Mouse (Mus musculus) intestine, embryonic 16.5 days (tissue): ENCODE measurements around the gene Hist1h2bb. TPM values are rescaled to one million over a fixed set of nuclear protein-coding genes. Genes with fewer than 3 reads are reported as not detected.
"Not testable (repeated sequence)": the region's sequence is repeated elsewhere in the genome, so short reads cannot be mapped to it uniquely, and the experiment has no call there.

Experiments used
- ATAC-seq: fragments of 200-750 bp; cut with Nextera tagmentation; 2 replicates; pipeline ENCODE4 v1.8.0; 2017; ENCODE audit warnings: moderate TSS enrichment, moderate library complexity
- H3K27ac ChIP-seq: fragments of 300-500 bp; sonication (generic); 2 replicates; pipeline ENCODE4 v1.5.1; 2014; ENCODE audit warnings: mild to moderate bottlenecking, low read length
- H3K27me3 ChIP-seq: fragments of 300-500 bp; sonication (generic); replicated peaks from 2 replicates; pipeline ENCODE4 v1.6.1; 2014; ENCODE audit warnings: low read length, control low read depth, mixed read lengths; ENCODE audit not compliant: control insufficient read depth, insufficient read depth
- H3K36me3 ChIP-seq: fragments of 300-500 bp; sonication (generic); 2 replicates; pipeline ENCODE4 v1.6.1; 2014; ENCODE audit warnings: low read length, control low read depth; ENCODE audit not compliant: control insufficient read depth, insufficient read depth
- H3K4me1 ChIP-seq: fragments of 300-500 bp; sonication (generic); 2 replicates; pipeline ENCODE4 v1.6.1; 2014; ENCODE audit warnings: low read length, control low read depth, mixed read lengths; ENCODE audit not compliant: control insufficient read depth, insufficient read depth
- H3K4me2 ChIP-seq: fragments of 300-500 bp; sonication (generic); 2 replicates; pipeline ENCODE4 v1.6.1; 2014; ENCODE audit warnings: low read depth, low read length, control low read depth
- H3K4me3 ChIP-seq: fragments of 300-500 bp; sonication (generic); 2 replicates; pipeline ENCODE4 v1.5.1; 2014; ENCODE audit warnings: mild to moderate bottlenecking, low read length
- H3K9ac ChIP-seq: fragments of 300-500 bp; sonication (generic); 2 replicates; pipeline ENCODE4 v1.6.1; 2014; ENCODE audit warnings: low read depth, low read length
- H3K9me3 ChIP-seq: fragments of 300-500 bp; sonication (generic); 2 replicates; pipeline ENCODE4 v1.6.1; 2016; ENCODE audit warnings: low read length, control low read depth; ENCODE audit not compliant: control insufficient read depth
- WGBS: fragments of 180-500 bp; shearing (Covaris S2); extraction: QIAGEN DNeasy Blood & Tissue Kit; methylation state at CpG from one replicate; pipeline ENCODE4 v1.1.7; 2014; 5-methylcytosine and 5-hydroxymethylcytosine counted together
- polyA plus RNA-seq: library from polyadenylated mRNA; unstranded; fragments of >200 nt; fragmentation: Nextera tagmentation; extraction: Ambion mirVana; gene quantifications from 2 replicates; pipeline ENCODE4 v1.2.1, GENCODE M21; 2015

The Hist1h2bb gene
- polyA plus RNA-seq, 1 experiment from 2014 or later, result 2.0 TPM

DNA sequence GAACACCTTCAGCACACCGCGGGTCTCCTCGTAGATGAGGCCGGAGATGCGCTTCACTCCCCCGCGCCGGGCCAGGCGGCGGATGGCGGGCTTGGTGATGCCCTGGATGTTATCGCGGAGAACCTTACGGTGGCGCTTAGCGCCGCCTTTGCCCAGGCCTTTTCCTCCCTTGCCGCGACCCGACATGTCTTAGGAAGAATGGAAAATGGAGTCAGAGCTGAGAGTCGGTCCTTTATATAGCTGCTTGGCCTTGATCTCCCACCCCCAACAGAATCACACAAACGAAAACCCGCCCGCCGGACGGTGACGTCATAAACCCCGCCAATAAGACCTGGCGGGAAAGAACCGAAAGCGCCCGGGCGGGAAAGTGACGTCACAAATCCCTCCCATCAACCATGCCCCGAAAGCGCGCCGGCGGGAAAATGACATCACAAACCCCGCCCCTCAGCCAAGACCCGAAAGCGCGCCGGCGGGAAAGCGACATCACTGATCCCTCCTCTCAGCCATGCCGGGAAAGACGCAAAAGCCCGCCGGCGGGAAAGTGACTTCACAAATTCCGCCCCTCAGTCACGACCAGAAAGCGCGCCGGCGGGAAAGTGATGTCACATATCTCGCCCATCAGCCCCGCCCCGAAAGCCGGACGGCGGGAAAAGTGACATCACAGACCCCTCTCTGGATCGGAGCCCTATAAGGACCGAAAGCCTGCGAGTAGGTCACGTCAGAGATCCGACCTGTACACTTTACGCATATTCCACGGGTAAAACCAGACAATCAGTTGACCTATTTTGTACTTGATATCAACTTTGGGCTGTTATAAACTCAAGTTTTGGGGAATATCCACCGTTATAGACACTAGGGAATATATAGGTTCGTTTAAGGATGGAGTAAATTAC lies 14.7 kb downstream of the Hist1h2bb start, which contains the start of gene Hist1h4a:
TSS of gene Hist1h4a (minus strand) at position 259 of the 893 bp plus-strand sequence.
- ATAC-seq, result peak; percentile 68
- H3K4me2 ChIP-seq, result peak within 1 kb of the TSS; percentile 89
- H3K27me3 ChIP-seq, result no peaks in the 10 kb centered on the region
- peak within 1 kb of the TSS; percentile 50 for H3K4me3 ChIP-seq
- WGBS, result under 1% methylated on average over 64 of the region's 72 CpGs
- H3K27ac ChIP-seq, result peak within 1 kb of the TSS; percentile 93
- H3K36me3 ChIP-seq, result no peaks in the 10 kb centered on the region
- peaks cover 26% of the 10 kb centered on the region for H3K4me1 ChIP-seq
- H3K9me3 ChIP-seq, result no peaks in the 10 kb centered on the region
- peak within 1 kb of the TSS; percentile 69 for H3K9ac ChIP-seq

DNA sequence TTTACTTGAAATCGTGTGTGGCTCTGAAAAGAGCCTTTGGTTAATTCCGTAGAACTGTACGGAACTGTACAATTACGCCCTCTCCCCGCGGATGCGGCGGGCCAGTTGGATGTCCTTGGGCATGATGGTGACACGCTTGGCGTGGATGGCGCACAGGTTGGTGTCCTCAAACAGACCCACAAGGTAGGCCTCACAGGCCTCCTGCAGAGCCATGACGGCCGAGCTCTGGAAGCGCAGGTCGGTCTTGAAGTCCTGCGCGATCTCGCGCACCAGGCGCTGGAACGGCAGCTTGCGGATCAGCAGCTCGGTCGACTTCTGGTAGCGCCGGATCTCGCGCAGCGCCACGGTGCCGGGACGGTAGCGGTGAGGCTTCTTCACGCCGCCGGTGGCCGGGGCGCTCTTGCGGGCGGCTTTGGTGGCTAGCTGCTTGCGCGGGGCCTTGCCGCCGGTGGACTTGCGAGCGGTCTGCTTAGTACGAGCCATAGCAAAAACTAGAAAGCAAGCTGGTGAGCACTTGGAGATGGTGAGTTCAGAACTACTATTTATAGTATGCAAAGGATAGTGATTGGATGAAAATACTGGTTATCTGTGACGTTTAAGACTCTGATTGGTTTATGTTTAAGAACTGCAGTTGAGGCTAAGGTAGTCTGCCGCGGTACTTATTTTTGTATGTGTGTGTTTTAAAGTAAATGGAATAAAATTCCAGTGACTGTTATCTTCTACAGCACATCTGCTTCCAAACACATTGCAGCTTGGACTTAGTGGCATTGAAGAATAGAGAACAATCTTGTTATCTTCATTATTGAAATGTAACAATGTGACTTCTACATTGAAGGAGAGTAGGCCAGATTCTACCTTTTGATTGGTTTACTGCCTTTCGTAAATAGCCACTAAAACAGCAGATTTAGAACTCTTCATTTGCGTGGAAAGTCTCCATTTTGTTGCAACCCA lies 15.6 kb downstream of the Hist1h2bb start, which contains the start of gene Hist1h3a:
TSS of gene Hist1h3a (minus strand) at position 516 of the 951 bp plus-strand sequence.
- H3K9me3 ChIP-seq, H3K36me3 ChIP-seq, H3K27me3 ChIP-seq: not testable (repeated sequence)
- ATAC-seq, result peak; percentile 66
- peak within 1 kb of the TSS; percentile 97 for H3K27ac ChIP-seq
- H3K4me1 ChIP-seq, result peaks cover 26% of the 10 kb centered on the region
- peak within 1 kb of the TSS; percentile 89 for H3K4me2 ChIP-seq
- peak within 1 kb of the TSS; percentile 53 for H3K4me3 ChIP-seq
- WGBS, result under 1% methylated on average over 27 of the region's 52 CpGs
- H3K9ac ChIP-seq, result peak within 1 kb of the TSS; percentile 69

- peak overlapping the region; percentile 60 for H3K9ac ChIP-seq
- no peak for ATAC-seq
- peak overlapping the region; percentile 53 for H3K4me3 ChIP-seq
- H3K4me1 ChIP-seq, result peaks cover 22% of the 10 kb centered on the region
- peak overlapping the region; percentile 89 for H3K4me2 ChIP-seq
- no peaks in the 10 kb centered on the region for H3K9me3 ChIP-seq
- H3K27ac ChIP-seq, result peak overlapping the region; percentile 97
- 1% methylated on average over 10 of the region's 10 CpGs for WGBS
- H3K36me3 ChIP-seq, result no peaks in the 10 kb centered on the region
- no peaks in the 10 kb centered on the region for H3K27me3 ChIP-seq
Observed at GRCm38 (mm10) chr13:23763242-23763585, 16.7 kb downstream of the Hist1h2bb start.

DNA sequence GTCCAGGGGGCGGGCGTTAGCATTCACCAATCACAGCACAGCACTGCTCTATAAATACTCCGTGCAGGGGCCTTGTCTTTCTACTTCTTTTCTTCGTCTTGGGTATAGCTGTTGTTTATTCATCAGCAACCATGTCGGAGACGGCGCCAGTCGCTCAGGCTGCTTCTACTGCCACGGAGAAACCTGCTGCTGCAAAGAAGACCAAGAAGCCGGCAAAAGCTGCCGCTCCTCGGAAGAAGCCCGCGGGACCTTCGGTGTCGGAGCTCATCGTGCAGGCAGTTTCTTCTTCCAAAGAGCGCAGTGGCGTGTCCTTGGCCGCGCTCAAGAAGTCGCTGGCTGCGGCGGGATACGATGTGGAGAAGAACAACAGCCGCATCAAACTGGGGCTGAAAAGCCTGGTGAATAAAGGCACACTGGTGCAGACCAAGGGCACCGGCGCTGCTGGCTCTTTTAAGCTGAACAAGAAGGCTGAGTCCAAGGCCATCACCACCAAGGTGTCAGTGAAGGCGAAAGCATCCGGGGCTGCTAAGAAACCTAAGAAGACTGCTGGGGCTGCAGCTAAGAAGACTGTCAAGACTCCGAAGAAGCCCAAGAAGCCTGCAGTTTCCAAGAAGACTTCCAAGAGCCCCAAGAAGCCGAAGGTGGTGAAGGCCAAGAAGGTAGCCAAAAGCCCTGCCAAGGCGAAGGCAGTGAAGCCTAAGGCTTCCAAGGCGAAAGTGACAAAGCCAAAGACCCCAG lies 17.2 kb downstream of the Hist1h2bb start, which contains the start of gene Hist1h1a:
TSS of gene Hist1h1a (plus strand) at position 81 of the 738 bp plus-strand sequence.
- ATAC-seq, result peak; percentile 69
- H3K27ac ChIP-seq, result peak within 1 kb of the TSS; percentile 97
- WGBS, result 4% methylated on average over 34 of the region's 34 CpGs
- H3K9ac ChIP-seq, result peak within 1 kb of the TSS; percentile 73
- no peaks in the 10 kb centered on the region for H3K9me3 ChIP-seq
- H3K4me2 ChIP-seq, result peak within 1 kb of the TSS; percentile 89
- peak within 1 kb of the TSS; percentile 53 for H3K4me3 ChIP-seq
- H3K4me1 ChIP-seq, result peaks cover 22% of the 10 kb centered on the region
- no peaks in the 10 kb centered on the region for H3K36me3 ChIP-seq
- H3K27me3 ChIP-seq, result no peaks in the 10 kb centered on the region

DNA sequence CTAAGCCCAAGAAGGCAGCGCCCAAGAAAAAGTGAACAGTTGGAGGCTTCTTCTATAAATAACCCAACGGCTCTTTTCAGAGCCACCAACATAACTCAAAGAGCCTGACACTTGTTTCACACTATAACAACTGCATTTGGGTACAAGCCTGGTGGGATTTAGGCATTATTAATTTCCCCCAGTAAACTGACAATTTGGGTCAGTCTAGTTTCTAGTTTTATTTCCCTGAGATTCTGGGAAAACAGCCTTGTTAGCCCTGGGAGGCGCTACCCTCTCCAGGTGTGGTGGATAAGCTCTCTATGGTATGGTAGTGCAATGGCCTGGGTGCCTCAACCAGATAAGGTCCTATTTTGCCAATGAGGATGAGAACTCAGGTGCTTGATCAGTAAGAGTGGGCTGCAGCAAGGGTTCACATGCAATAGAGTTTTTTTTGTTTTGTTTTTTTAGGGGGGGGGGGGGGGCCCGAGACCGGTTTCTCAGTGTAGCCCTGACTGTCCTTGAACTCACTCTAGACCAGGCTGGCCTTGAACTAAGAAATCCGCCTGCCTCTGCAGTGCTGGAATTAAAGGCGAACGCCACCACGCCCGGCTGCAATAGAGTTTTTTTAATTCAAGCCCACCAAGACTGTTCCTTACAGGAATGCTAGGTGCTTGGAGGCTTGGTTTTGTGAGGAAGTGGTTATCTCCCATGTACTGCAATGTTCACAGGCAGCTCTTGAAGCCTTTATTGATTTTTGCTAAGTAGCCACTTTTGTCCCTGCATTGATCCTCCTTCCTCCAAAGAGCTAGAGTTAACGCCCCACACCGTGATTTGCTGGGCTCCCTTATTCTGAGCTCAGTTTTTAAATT lies 18.0 kb downstream of the Hist1h2bb start:
- no peak for ATAC-seq
- Histone ChIP-seq H3K36me3 (no peaks in the 10 kb centered on the region), H3K4me2 (peak overlapping the region; percentile 89), H3K4me3 (peak overlapping the region; percentile 53), H3K9me3 (no peaks in the 10 kb centered on the region), H3K27me3 (no peaks in the 10 kb centered on the region), H3K4me1 (peaks cover 22% of the 10 kb centered on the region), H3K9ac (peak overlapping the region; percentile 73), H3K27ac (peak overlapping the region; percentile 97)
- 37% methylated on average over 12 of the region's 12 CpGs for WGBS

GRCm38 (mm10) chr13:23765172-23765513 lies 18.6 kb downstream of the Hist1h2bb start:
- Histone ChIP-seq H3K9ac (no peak overlapping the region), H3K27ac (no peak overlapping the region), H3K36me3 (no peaks in the 10 kb centered on the region), H3K4me1 (peaks cover 18% of the 10 kb centered on the region), H3K27me3 (no peaks in the 10 kb centered on the region), H3K9me3 (no peaks in the 10 kb centered on the region), H3K4me3 (no peak overlapping the region), H3K4me2 (no peak overlapping the region)
- 75% methylated on average over 1 of the region's 1 CpGs for WGBS
- ATAC-seq, result no peak

- no peak for ATAC-seq
- no peaks in the 10 kb centered on the region for H3K36me3 ChIP-seq
- peaks cover 14% of the 10 kb centered on the region for H3K4me1 ChIP-seq
- H3K27ac ChIP-seq, result no peak overlapping the region
- H3K4me2 ChIP-seq, result no peak overlapping the region
- H3K27me3 ChIP-seq, result no peaks in the 10 kb centered on the region
- H3K4me3 ChIP-seq, result no peak overlapping the region
- no peak overlapping the region for H3K9ac ChIP-seq
- no peaks in the 10 kb centered on the region for H3K9me3 ChIP-seq
Observed at GRCm38 (mm10) chr13:23766772-23767171, 20.2 kb downstream of the Hist1h2bb start.

DNA sequence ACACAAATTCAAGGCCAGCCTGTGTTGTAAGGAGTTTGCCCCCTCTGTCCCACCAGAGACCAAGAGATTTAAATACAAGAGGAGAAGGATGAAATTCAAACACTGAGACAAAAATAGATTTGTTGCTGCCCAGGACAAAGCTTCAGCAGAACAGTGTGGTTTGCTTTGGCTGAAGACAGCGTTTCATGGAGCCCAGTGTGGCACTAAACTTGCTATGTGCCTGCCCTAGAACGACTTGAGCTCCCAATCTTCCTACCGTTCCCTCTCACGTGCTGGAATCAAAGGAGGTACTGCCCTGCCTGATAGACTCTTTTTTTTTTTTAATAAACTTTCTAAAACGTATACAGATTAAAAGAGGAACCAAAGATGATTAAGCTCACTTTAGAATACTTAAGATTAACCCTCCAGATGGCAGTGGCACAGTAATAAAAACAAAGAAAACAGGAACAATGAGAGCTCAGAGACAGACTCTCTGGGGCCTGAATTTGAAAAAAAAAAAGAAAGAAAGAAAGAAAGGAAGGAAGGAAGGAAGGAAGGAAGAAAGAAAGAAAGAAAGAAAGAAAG lies 22.4 kb downstream of the Hist1h2bb start:
- H3K9ac ChIP-seq, result no peak overlapping the region
- no peak overlapping the region for H3K4me3 ChIP-seq
- no peak overlapping the region for H3K27ac ChIP-seq
- H3K9me3 ChIP-seq, result no peaks in the 10 kb centered on the region
- WGBS, result 58% methylated on average over 5 of the region's 5 CpGs
- peaks cover 9% of the 10 kb centered on the region; the same call in 1 of the 2 replicates for H3K4me1 ChIP-seq
- ATAC-seq, result no peak
- H3K4me2 ChIP-seq, result no peak overlapping the region
- H3K27me3 ChIP-seq, result no peaks in the 10 kb centered on the region
- no peaks in the 10 kb centered on the region for H3K36me3 ChIP-seq
